8 mouse cellular contexts compared by ENCODE assay signal in genomic region chr13:41249538-41250317, GRCm38 (mm10). TPM values are rescaled to one million over a fixed set of nuclear protein-coding genes. Genes with fewer than 3 reads are reported as not detected.
DNase-seq lines count a peak whose midpoint lies in the region; ATAC-seq lines count a peak whose summit lies in the region.

Gene Smim13, plus strand, starts transcription at chr13:41249844.

- peak; percentile 96 for ATAC-seq in CD4-positive, CD25-positive, alpha-beta regulatory T cell, adult 4 months
- ATAC-seq in heart, embryonic 14.5 days (ENCODE audit: insufficient number of reproducible peaks, insufficient read depth, low FRiP score, low read depth): peak; percentile 95
- ATAC-seq in liver, embryonic 13.5 days (ENCODE audit: low read depth): peak; percentile 97
- ATAC-seq in stomach, embryonic 16.5 days (ENCODE audit: insufficient read depth, low FRiP score): peak; percentile 95

- H3K4me1 ChIP-seq in heart, embryonic 14.5 days (ENCODE audit: control insufficient read depth in 2 of 2, insufficient read depth in 2 of 2, low read length in 2 of 2): peaks cover 2 to 11% of the 10 kb centered on the region in 2 experiments; a peak in 3 of 4 replicates
- H3K4me1 ChIP-seq in liver, embryonic 13.5 days (replicated peaks): peaks cover 39% of the 10 kb centered on the region
- H3K4me1 ChIP-seq in stomach, embryonic 16.5 days (ENCODE audit: control insufficient read depth, insufficient read depth, low read length): peaks cover 15% of the 10 kb centered on the region

- H3K27me3 ChIP-seq in heart, embryonic 14.5 days (ENCODE audit: control insufficient read depth, insufficient read depth, low read length): no peaks in the 10 kb centered on the region
- no peaks in the 10 kb centered on the region for H3K27me3 ChIP-seq in liver, embryonic 13.5 days
- H3K27me3 ChIP-seq in stomach, embryonic 16.5 days (ENCODE audit: control insufficient read depth, insufficient read depth, low read length): no peaks in the 10 kb centered on the region

- peak within 1 kb of the TSS; percentile 77 for H3K9ac ChIP-seq in heart, embryonic 14.5 days (ENCODE audit: low read length)
- peak within 1 kb of the TSS; percentile 79 for H3K9ac ChIP-seq in liver, embryonic 13.5 days
- H3K9ac ChIP-seq in stomach, embryonic 16.5 days (ENCODE audit: low read length): peak within 1 kb of the TSS; percentile 91

- under 1% methylated on average over 53 of the region's 78 CpGs for WGBS in heart, embryonic 14.5 days
- WGBS in liver, embryonic 13.5 days (ENCODE audit: insufficient replicate concordance): under 1% methylated on average over 75 of the region's 78 CpGs
- WGBS in stomach, embryonic 16.5 days: under 1% methylated on average over 71 of the region's 78 CpGs

- H3K4me3 ChIP-seq in heart, embryonic 14.5 days (ENCODE audit: control insufficient read depth in 1 of 2, insufficient read depth in 1 of 2, low read depth in 1 of 2, low read length in 2 of 2): peak within 1 kb of the TSS; percentile 73 to 75
- peak within 1 kb of the TSS; percentile 85 for H3K4me3 ChIP-seq in liver, embryonic 13.5 days (replicated peaks)
- peak within 1 kb of the TSS; percentile 85 for H3K4me3 ChIP-seq in stomach, embryonic 16.5 days (replicated peaks; ENCODE audit: low read length)

- no peaks in the 10 kb centered on the region for H3K9me3 ChIP-seq in heart, embryonic 14.5 days (ENCODE audit: control insufficient read depth, low read length)
- H3K9me3 ChIP-seq in liver, embryonic 13.5 days (replicated peaks): no peaks in the 10 kb centered on the region
- no peaks in the 10 kb centered on the region for H3K9me3 ChIP-seq in stomach, embryonic 16.5 days (replicated peaks; ENCODE audit: control insufficient read depth, low read length)

- no peaks in the 10 kb centered on the region for H3K36me3 ChIP-seq in heart, embryonic 14.5 days (ENCODE audit: control insufficient read depth, insufficient read depth, low read length)
- H3K36me3 ChIP-seq in liver, embryonic 13.5 days: no peaks in the 10 kb centered on the region
- H3K36me3 ChIP-seq in stomach, embryonic 16.5 days (ENCODE audit: control insufficient read depth, insufficient read depth, low read length): no peaks in the 10 kb centered on the region

- DNase-seq in c-Kit-negative CD71-positive TER-119-positive erythroid progenitor cells, embryonic 14.5 days (ENCODE audit: low read depth, low spot score): peak; percentile 82
- DNase-seq in fibroblast of lung, adult 2 months (ENCODE audit: low read depth): peak; percentile 93
- DNase-seq in kidney, postnatal 14 days: peak; percentile 96
- peak; percentile 90 for DNase-seq in liver, embryonic 13.5 days
- DNase-seq in neural tube, embryonic 10.5 days (ENCODE audit: extremely low spot score, low spot score): peak; percentile 97

- H3K27ac ChIP-seq in heart, embryonic 14.5 days (replicated peaks in 1 of 2; ENCODE audit: control insufficient read depth in 1 of 2, insufficient read depth in 1 of 2, low read depth in 2 of 2, low read length in 2 of 2): peak within 1 kb of the TSS; percentile 79 to 85
- peak within 1 kb of the TSS; percentile 86 for H3K27ac ChIP-seq in liver, embryonic 13.5 days
- peak within 1 kb of the TSS; percentile 89 for H3K27ac ChIP-seq in stomach, embryonic 16.5 days (ENCODE audit: low read length)

- H3K4me2 ChIP-seq in heart, embryonic 14.5 days (ENCODE audit: low read length): peak within 1 kb of the TSS; percentile 89
- H3K4me2 ChIP-seq in liver, embryonic 13.5 days: peak within 1 kb of the TSS; percentile 79
- H3K4me2 ChIP-seq in stomach, embryonic 16.5 days (ENCODE audit: low read depth, low read length): peak within 1 kb of the TSS; percentile 82

RNA-seq across cellular contexts. Expression of gene Smim13, which starts in this region (rescaled TPM):
- 1 to 10 TPM; 2.4 to 4.1 TPM for polyA plus RNA-seq in CD4-positive, CD25-positive, alpha-beta regulatory T cell, adult 4 months (2017; shearing (Covaris generic))
- polyA plus RNA-seq in heart, embryonic 14.5 days (2014; fragmentation: Nextera tagmentation; extraction: Ambion mirVana): 8.8 and 10.6 TPM in 2 replicates
- 5.4 and 6.6 TPM in 2 replicates for polyA plus RNA-seq in liver, embryonic 13.5 days (2015; fragmentation: Nextera tagmentation; extraction: Ambion mirVana)
- 14.1 and 14.4 TPM in 2 replicates for polyA plus RNA-seq in stomach, embryonic 16.5 days (2015; fragmentation: Nextera tagmentation; extraction: Ambion mirVana)

Comparison
In these comparisons a context has a peak if more than half of its experiments do, and no peak if none do; other contexts are left out.
1. Peak in every context shown above with its lines: DNase-seq, ATAC-seq, H3K4me3 ChIP-seq and H3K27ac ChIP-seq.